Mouse (Mus musculus): ENCODE measurements around the gene Dclk1. TPM values are rescaled to one million over a fixed set of nuclear protein-coding genes. Genes with fewer than 3 reads are reported as not detected.

Dclk1 gene
- polyA plus RNA-seq, 1 experiment from 2014 or later: 62.8 TPM

DNA sequence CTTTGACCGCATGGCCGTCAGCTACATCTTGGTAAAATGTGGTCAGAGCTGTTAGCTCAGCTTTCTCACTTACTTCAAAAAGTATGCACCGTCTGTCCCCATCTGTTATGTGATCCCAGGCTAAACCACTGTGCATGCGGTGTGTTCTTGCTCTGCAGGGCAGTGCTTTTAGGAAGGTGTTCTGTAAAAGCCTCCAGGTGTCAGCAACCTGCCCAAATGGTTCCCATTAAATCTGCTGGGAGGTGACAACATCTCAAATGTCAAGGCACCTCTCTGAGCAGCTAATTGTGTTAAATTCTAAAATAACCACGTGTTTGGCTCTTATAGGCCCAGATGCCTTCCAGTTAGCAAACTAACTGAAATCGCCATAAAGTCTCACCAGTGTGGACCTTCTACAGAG is 231.0 kb downstream of the Dclk1 start:
- WGBS: 16% methylated on average over 6 of the region's 6 CpGs
- Histone ChIP-seq H3K36me3 (no peaks in the 10 kb centered on the region), H3K27ac (peak overlapping the region; percentile 82), H3K27me3 (no peaks in the 10 kb centered on the region), H3K4me1 (replicated peaks) (peaks cover 24% of the 10 kb centered on the region), H3K4me3 (replicated peaks) (no peak overlapping the region), H3K9me3 (no peaks in the 10 kb centered on the region), H3K9ac (replicated peaks) (no peak overlapping the region), H3K4me2 (no peak overlapping the region)
- peak; percentile 78 for ATAC-seq (ENCODE audit: insufficient number of reproducible peaks, insufficient read depth, low FRiP score, low TSS enrichment, low read depth)

DNA sequence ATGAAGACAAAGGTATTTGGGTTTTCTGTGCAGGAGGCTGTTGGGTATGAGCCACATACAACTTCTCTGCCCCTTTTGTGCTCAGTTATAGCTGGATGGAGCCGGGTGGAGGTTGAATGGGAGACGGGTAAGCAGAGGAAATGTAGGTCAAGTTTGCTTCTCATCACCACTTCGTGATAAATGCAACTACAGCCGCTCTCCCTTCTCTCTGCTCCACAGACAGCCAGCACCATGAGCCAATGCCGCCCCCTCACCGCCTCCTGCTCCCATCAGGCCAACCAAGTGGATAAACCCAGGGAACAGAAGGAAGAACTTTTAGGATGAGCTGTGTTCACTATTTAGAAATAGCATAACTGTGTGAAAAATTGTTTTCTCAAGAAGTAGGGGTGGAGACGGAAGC is 234.5 kb downstream of the Dclk1 start:
- Histone ChIP-seq H3K9ac (replicated peaks) (no peak overlapping the region), H3K27ac (no peak overlapping the region), H3K4me1 (replicated peaks) (peaks cover 54% of the 10 kb centered on the region), H3K9me3 (no peaks in the 10 kb centered on the region), H3K4me3 (replicated peaks) (no peak overlapping the region), H3K4me2 (no peak overlapping the region), H3K27me3 (no peaks in the 10 kb centered on the region), H3K36me3 (no peaks in the 10 kb centered on the region)
- WGBS: 96% methylated on average over 7 of the region's 7 CpGs
- no peak for ATAC-seq (ENCODE audit: insufficient number of reproducible peaks, insufficient read depth, low FRiP score, low TSS enrichment, low read depth)

- H3K36me3 ChIP-seq: no peaks in the 10 kb centered on the region
- H3K9me3 ChIP-seq: no peaks in the 10 kb centered on the region
- 9% methylated on average over 4 of the region's 4 CpGs for WGBS
- peak; percentile 77 for ATAC-seq (ENCODE audit: insufficient number of reproducible peaks, insufficient read depth, low FRiP score, low TSS enrichment, low read depth)
- no peaks in the 10 kb centered on the region for H3K27me3 ChIP-seq
- peaks cover 42% of the 10 kb centered on the region for H3K4me1 ChIP-seq (replicated peaks)
- peak overlapping the region; percentile 75 for H3K27ac ChIP-seq
- H3K9ac ChIP-seq (replicated peaks): no peak overlapping the region
- peak overlapping the region; percentile 20; the same call in 1 of the 2 replicates for H3K4me2 ChIP-seq
- H3K4me3 ChIP-seq (replicated peaks): no peak overlapping the region
Measured at GRCm38 (mm10) chr3:55479306-55479705, 237.1 kb downstream of the Dclk1 start.

DNA sequence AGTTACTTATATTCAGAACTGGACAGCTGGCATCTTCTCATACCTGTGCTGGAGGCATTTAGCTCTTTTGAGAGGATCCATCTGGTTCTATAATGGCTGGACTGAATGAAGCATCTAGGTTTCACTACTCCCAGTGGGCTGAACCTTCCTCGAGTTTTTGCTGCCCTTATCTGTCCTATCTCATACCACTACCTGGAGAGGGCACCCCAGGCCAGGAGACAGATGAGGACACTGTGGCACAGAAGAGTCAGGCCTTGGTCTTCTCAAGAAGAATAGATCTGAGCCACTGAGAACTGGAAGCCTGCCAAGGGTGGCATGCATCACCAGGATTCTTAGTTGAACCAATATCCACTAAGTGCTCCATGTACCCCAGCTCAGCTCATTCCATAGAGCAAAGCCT is 239.0 kb downstream of the Dclk1 start:
- Histone ChIP-seq H3K4me1 (replicated peaks) (peaks cover 42% of the 10 kb centered on the region), H3K27ac (no peak overlapping the region; the same call in 1 of the 2 replicates), H3K36me3 (no peaks in the 10 kb centered on the region), H3K9ac (replicated peaks) (no peak overlapping the region), H3K4me2 (no peak overlapping the region), H3K4me3 (replicated peaks) (no peak overlapping the region), H3K9me3 (no peaks in the 10 kb centered on the region), H3K27me3 (no peaks in the 10 kb centered on the region)
- 66% methylated on average over 1 of the region's 1 CpGs for WGBS
- no peak for ATAC-seq (ENCODE audit: insufficient number of reproducible peaks, insufficient read depth, low FRiP score, low TSS enrichment, low read depth)

DNA sequence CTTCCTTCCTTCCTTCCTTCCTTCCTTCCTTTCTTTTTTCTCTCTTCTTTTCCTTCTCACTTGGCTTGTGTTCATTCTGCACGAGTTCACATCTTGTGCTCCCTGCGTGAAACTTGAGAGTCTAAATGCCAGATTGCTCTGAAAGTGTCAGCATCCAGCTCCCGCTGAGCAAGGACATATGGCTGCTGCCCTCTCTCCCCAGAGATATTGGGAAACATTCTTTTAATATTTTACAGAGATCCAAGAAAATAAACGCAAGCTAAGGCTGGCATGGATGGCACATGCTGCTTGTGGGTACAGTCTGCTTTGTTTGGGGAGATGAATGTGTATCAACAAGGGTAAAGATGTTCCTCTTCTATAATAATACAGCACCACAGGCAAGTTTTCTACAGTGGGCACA is 241.2 kb downstream of the Dclk1 start:
- H3K9ac ChIP-seq (replicated peaks): no peak overlapping the region
- no peaks in the 10 kb centered on the region; the same call in 1 of the 2 replicates for H3K27me3 ChIP-seq
- H3K4me1 ChIP-seq (replicated peaks): peaks cover 35% of the 10 kb centered on the region
- no peak overlapping the region for H3K27ac ChIP-seq
- no peak overlapping the region for H3K4me2 ChIP-seq
- H3K9me3 ChIP-seq: no peaks in the 10 kb centered on the region
- ATAC-seq (ENCODE audit: insufficient number of reproducible peaks, insufficient read depth, low FRiP score, low TSS enrichment, low read depth): no peak
- WGBS: 23% methylated on average over 4 of the region's 4 CpGs
- no peak overlapping the region for H3K4me3 ChIP-seq (replicated peaks)
- H3K36me3 ChIP-seq: peaks cover 7% of the 10 kb centered on the region

GRCm38 (mm10) chr3:55489231-55489990 is 247.2 kb downstream of the Dclk1 start:
- ATAC-seq (ENCODE audit: insufficient number of reproducible peaks, insufficient read depth, low FRiP score, low TSS enrichment, low read depth): no peak
- peaks cover 3% of the 10 kb centered on the region for H3K27me3 ChIP-seq
- 74% methylated on average over 12 of the region's 12 CpGs for WGBS
- H3K4me1 ChIP-seq (replicated peaks): peaks cover 7% of the 10 kb centered on the region
- peaks cover 7% of the 10 kb centered on the region for H3K36me3 ChIP-seq
- H3K27ac ChIP-seq: no peak overlapping the region
- H3K9me3 ChIP-seq: no peaks in the 10 kb centered on the region
- H3K4me2 ChIP-seq: no peak overlapping the region
- H3K9ac ChIP-seq (replicated peaks): no peak overlapping the region
- no peak overlapping the region for H3K4me3 ChIP-seq (replicated peaks)

- Histone ChIP-seq H3K27me3 (peaks cover 3% of the 10 kb centered on the region), H3K27ac (peak overlapping the region; percentile 69)
- no peak for ATAC-seq (ENCODE audit: insufficient number of reproducible peaks, insufficient read depth, low FRiP score, low TSS enrichment, low read depth)
Measured at GRCm38 (mm10) chr3:55492021-55492420, 249.9 kb downstream of the Dclk1 start.

GRCm38 (mm10) chr3:55494348-55494747 is 252.2 kb downstream of the Dclk1 start:
- WGBS: 31% methylated on average over 4 of the region's 4 CpGs
- H3K27ac ChIP-seq: peak overlapping the region; percentile 82; the same call in 1 of the 2 replicates

More at GRCm38 (mm10) chr3:55492021-55492420, 249.9 kb downstream of the Dclk1 start:
- Histone ChIP-seq H3K9me3 (no peaks in the 10 kb centered on the region), H3K4me3 (replicated peaks) (no peak overlapping the region), H3K4me1 (replicated peaks) (peaks cover 29% of the 10 kb centered on the region), H3K9ac (replicated peaks) (no peak overlapping the region), H3K4me2 (no peak overlapping the region), H3K36me3 (peaks cover 3% of the 10 kb centered on the region; the same call in 1 of the 2 replicates)
- WGBS: 21% methylated on average over 6 of the region's 6 CpGs

GRCm38 (mm10) chr3:55495231-55495630 is 253.1 kb downstream of the Dclk1 start:
- no peaks in the 10 kb centered on the region for H3K9me3 ChIP-seq
- no peak overlapping the region for H3K9ac ChIP-seq (replicated peaks)
- 24% methylated on average over 7 of the region's 7 CpGs for WGBS
- no peaks in the 10 kb centered on the region; the same call in 1 of the 2 replicates for H3K36me3 ChIP-seq
- ATAC-seq (ENCODE audit: insufficient number of reproducible peaks, insufficient read depth, low FRiP score, low TSS enrichment, low read depth): no peak
- no peak overlapping the region for H3K4me2 ChIP-seq
- no peaks in the 10 kb centered on the region for H3K27me3 ChIP-seq
- peaks cover 50% of the 10 kb centered on the region for H3K4me1 ChIP-seq (replicated peaks)
- no peak overlapping the region for H3K4me3 ChIP-seq (replicated peaks)
- H3K27ac ChIP-seq: peak overlapping the region; percentile 41; the same call in 1 of the 2 replicates

More at GRCm38 (mm10) chr3:55494348-55494747, 252.2 kb downstream of the Dclk1 start:
- no peak overlapping the region for H3K9ac ChIP-seq (replicated peaks)
- ATAC-seq (ENCODE audit: insufficient number of reproducible peaks, insufficient read depth, low FRiP score, low TSS enrichment, low read depth): no peak
- no peak overlapping the region for H3K4me3 ChIP-seq (replicated peaks)
- H3K9me3 ChIP-seq: no peaks in the 10 kb centered on the region
- H3K4me1 ChIP-seq (replicated peaks): peaks cover 50% of the 10 kb centered on the region
- peaks cover 3% of the 10 kb centered on the region for H3K27me3 ChIP-seq
- H3K36me3 ChIP-seq: no peaks in the 10 kb centered on the region; the same call in 1 of the 2 replicates
- H3K4me2 ChIP-seq: no peak overlapping the region

DNA sequence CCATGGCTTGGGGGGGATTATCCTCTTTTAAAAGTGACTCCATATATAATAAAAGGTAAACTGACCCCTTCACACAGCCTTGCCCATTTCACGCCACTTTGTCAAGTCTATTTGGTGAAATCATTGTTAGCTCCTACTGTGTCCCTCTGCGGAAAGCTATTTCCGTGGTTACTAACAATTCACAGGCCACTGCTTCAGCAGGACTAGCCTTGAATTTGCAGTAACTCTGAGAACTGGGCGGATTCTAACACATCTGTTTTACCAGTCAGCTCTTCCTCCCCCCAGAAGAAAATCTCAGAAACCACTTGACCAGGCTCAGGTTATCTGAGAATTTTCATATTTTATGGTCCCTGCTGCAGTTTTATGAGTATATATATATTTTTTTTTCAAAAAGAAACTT is 253.7 kb downstream of the Dclk1 start:
- WGBS: 7% methylated on average over 4 of the region's 4 CpGs

DNA sequence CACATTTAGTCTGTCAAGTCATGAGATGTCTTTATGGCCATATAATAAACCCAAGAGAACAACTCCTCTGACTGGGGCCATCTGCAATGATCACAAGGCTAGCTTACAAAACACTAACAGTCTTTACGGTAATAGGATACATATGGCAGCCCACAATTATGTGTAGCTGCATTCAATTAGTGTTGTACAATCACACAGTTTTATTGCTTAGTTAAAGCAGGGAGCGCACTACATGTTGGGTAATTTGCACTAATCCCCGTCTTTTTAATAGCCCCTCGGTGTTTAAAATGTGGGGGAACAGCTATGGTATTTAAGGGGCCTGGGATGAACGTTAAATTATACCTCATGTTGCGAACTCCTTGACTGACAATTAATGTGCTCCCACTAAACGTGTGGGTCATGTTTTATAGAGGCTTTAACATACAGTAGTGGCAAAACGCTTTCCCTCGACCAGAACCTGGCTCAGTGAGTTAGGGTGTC is 254.3 kb downstream of the Dclk1 start:
- peak; percentile 82 for ATAC-seq (ENCODE audit: insufficient number of reproducible peaks, insufficient read depth, low FRiP score, low TSS enrichment, low read depth)
- whole genome bisulfite sequencing: 4% methylated on average over 9 of the region's 9 CpGs
- Histone ChIP-seq H3K4me2 (peak overlapping the region; percentile 3; the same call in 1 of the 2 replicates), H3K4me1 (replicated peaks) (peaks cover 50% of the 10 kb centered on the region), H3K27ac (peak overlapping the region; percentile 77), H3K36me3 (no peaks in the 10 kb centered on the region; the same call in 1 of the 2 replicates), H3K9me3 (no peaks in the 10 kb centered on the region), H3K4me3 (replicated peaks) (no peak overlapping the region), H3K9ac (replicated peaks) (no peak overlapping the region), H3K27me3 (no peaks in the 10 kb centered on the region)

More for the DNA sequence above, 253.7 kb downstream of the Dclk1 start:
- Histone ChIP-seq H3K9ac (replicated peaks) (no peak overlapping the region), H3K27ac (peak overlapping the region; percentile 77), H3K4me1 (replicated peaks) (peaks cover 50% of the 10 kb centered on the region), H3K27me3 (no peaks in the 10 kb centered on the region), H3K36me3 (no peaks in the 10 kb centered on the region; the same call in 1 of the 2 replicates), H3K9me3 (no peaks in the 10 kb centered on the region), H3K4me2 (no peak overlapping the region), H3K4me3 (replicated peaks) (no peak overlapping the region)
- ATAC-seq (ENCODE audit: insufficient number of reproducible peaks, insufficient read depth, low FRiP score, low TSS enrichment, low read depth): peak; percentile 28; the same call in 1 of the 2 replicates
